Mouse (Mus musculus) common myeloid progenitor, adult 5-6 weeks (primary cell): ENCODE data around the gene Uvssa. TPM values are rescaled to one million over a fixed set of nuclear protein-coding genes. Genes with fewer than 3 reads are reported as not detected.
A peak's percentile ranks its signal among the peaks of the same experiment; 100 is the strongest.

Experiments used
- ATAC-seq: replicated peaks from 2 replicates; pipeline ENCODE4 v1.8.0; 2016; ENCODE audit warnings: low read depth, mild to moderate bottlenecking, moderate TSS enrichment, inconsistent platforms; ENCODE audit not compliant: poor library complexity, severe bottlenecking
- total RNA-seq: library from RNA; stranded (forward); fragments of 200-1000, 187-1606 nt; gene quantifications from 2 replicates; pipeline ENCODE4 v1.2.3, GENCODE M21; 2017

Uvssa gene
- total RNA-seq, 1 experiment from 2014 or later, result 9.7 TPM

- peak; percentile 52; the same call in 1 of the 2 replicates for ATAC-seq
Observed at GRCm38 (mm10) chr5:33371137-33371536, 7.2 kb upstream of the Uvssa start.

- ATAC-seq, result no peak
Observed at GRCm38 (mm10) chr5:33371668-33372067, 6.7 kb upstream of the Uvssa start.

GRCm38 (mm10) chr5:33372331-33373038 lies 5.9 kb upstream of the Uvssa start:
- peak; percentile 30; the same call in 1 of the 2 replicates for ATAC-seq

GRCm38 (mm10) chr5:33377176-33377575 lies 1.2 kb upstream of the Uvssa start:
- no peak for ATAC-seq

- no peak; the same call in 1 of the 2 replicates for ATAC-seq
Observed at GRCm38 (mm10) chr5:33377801-33378301, 498 bp upstream of the Uvssa start.

- ATAC-seq, result no peak
Observed at GRCm38 (mm10) chr5:33387550-33387949, 9.2 kb downstream of the Uvssa start.

GRCm38 (mm10) chr5:33393803-33394202 lies 15.5 kb downstream of the Uvssa start:
- peak; percentile 92 for ATAC-seq

GRCm38 (mm10) chr5:33395693-33396092 lies 17.3 kb downstream of the Uvssa start:
- ATAC-seq, result no peak

- no peak for ATAC-seq
Observed at GRCm38 (mm10) chr5:33396828-33397227, 18.5 kb downstream of the Uvssa start.

- ATAC-seq, result no peak
Observed at GRCm38 (mm10) chr5:33400819-33401218, 22.5 kb downstream of the Uvssa start.

GRCm38 (mm10) chr5:33420313-33420712 lies 42.0 kb downstream of the Uvssa start:
- no peak for ATAC-seq

- 0 out of 2 replicates have a peak, but pooled peaks have one; percentile 15 for ATAC-seq
Observed at GRCm38 (mm10) chr5:33427461-33427860, 49.1 kb downstream of the Uvssa start.

- ATAC-seq, result no peak
Observed at GRCm38 (mm10) chr5:33430106-33430505, 51.8 kb downstream of the Uvssa start.

- ATAC-seq, result no peak
Observed at GRCm38 (mm10) chr5:33430511-33431172, 52.3 kb downstream of the Uvssa start.

- no peak for ATAC-seq
Observed at GRCm38 (mm10) chr5:33431173-33432005, 53.0 kb downstream of the Uvssa start.

GRCm38 (mm10) chr5:33432057-33432935 lies 53.9 kb downstream of the Uvssa start:
- ATAC-seq, result no peak

GRCm38 (mm10) chr5:33433201-33434138 lies 55.1 kb downstream of the Uvssa start, which contains the start of gene Nkx1-1:
Gene Nkx1-1 (minus strand): TSS chr5:33433976.
- ATAC-seq, result no peak

- no peak for ATAC-seq
Observed at GRCm38 (mm10) chr5:33434141-33434780, 55.9 kb downstream of the Uvssa start.
